Mouse (Mus musculus) adrenal gland, adult 8-10 months (tissue): ENCODE results near the gene Cap1. TPM values are rescaled to one million over a fixed set of nuclear protein-coding genes. Genes with fewer than 3 reads are reported as not detected.
A peak's percentile ranks its signal among the peaks of the same experiment; 100 is the strongest.
"Not testable (repeated sequence)": the region's sequence is repeated elsewhere in the genome, so short reads cannot be mapped to it uniquely, and the experiment has no call there.

Experiments
- DNase-seq: peaks from one replicate; pipeline ENCODE4 v3.0.0; 2022
- total RNA-seq, 4 experiments: library from RNA; stranded (reverse); gene quantifications; 2 replicates each; pipeline ENCODE4 v1.2.4; 2022

Gene Cap1
- total RNA-seq, 4 experiments from 2014 or later = 134 to 181 (median 168) TPM

GRCm38 (mm10) chr4:122837180-122837730 is 48.6 kb downstream of the Cap1 start:
- DNase-seq = no peak

- DNase-seq = no peak
Measured at GRCm38 (mm10) chr4:122836403-122836775, 49.5 kb downstream of the Cap1 start.

DNA sequence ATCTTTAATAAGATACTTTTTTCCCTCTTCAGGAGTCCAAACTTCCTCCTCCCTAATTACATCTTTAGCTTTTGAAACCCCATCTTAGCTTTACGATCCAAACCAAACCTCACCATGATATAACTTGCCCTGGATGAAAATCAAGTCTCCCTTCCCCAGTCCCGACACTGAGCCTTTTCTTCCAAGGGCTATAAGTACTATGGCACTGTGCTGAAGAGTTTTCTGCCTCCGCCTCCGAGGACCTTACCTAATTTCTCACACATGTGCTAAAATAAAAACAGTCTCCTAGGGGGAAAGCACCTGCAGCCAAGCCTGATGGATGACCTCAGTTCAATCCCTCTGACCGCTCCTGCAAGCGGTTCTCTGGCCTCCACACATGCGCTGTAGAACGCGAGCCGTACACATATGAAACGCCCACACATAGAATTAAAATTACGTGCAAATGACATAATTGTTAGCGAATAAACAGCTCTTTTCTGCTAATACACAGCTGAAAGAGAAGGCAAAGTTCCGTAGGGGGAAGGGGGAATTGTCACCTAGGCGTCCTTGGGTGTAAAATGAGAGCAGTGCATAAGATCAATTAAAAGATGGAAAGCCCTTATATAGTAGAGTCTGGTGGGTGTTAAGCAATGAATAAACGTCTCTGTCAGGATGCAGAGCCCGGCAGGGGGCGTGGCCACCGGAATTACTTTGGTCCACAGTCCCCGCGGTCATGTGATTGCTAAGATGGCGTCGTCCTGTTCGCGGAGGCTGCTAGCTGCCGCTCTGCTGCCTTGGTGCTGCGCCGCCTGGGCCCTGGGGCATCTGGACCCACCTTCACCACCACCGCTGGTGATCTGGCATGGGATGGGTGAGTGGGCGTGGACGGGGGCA is 50.1 kb downstream of the Cap1 start, which contains the start of gene Ppt1:
Gene Ppt1 (plus strand): TSS at position 713 of the 873 bp plus-strand sequence.
- DNase-seq = peak; percentile 75

- DNase-seq = no peak
Measured at GRCm38 (mm10) chr4:122831888-122832287, 54.0 kb downstream of the Cap1 start.

GRCm38 (mm10) chr4:122829339-122829738 is 56.5 kb downstream of the Cap1 start:
- no peak for DNase-seq

GRCm38 (mm10) chr4:122827651-122828050 is 58.2 kb downstream of the Cap1 start:
- DNase-seq = no peak

- not testable (repeated sequence) for DNase-seq
Measured at GRCm38 (mm10) chr4:122820941-122821340, 64.9 kb downstream of the Cap1 start.

DNA sequence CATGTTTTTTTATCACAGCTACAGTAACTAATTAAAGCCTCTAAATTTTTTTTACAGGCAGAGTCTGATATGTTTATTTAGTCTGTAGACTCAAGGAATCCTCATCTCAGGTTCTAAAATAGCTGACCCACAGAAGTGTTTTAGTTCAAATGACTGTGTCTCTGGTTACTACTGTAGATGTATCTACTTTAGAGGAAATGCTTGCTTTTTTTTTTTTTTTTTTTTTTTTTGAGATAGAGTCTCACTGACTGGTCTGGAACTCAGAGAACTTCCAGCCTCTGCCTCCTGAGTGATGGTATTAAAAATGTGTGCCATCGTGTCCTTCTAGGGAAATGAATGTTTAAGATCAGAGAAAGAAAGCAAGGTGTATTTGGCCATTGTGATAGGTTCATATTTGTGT is 69.7 kb downstream of the Cap1 start:
- no peak for DNase-seq

- DNase-seq = no peak
Measured at GRCm38 (mm10) chr4:122811824-122812223, 74.0 kb downstream of the Cap1 start.

DNA sequence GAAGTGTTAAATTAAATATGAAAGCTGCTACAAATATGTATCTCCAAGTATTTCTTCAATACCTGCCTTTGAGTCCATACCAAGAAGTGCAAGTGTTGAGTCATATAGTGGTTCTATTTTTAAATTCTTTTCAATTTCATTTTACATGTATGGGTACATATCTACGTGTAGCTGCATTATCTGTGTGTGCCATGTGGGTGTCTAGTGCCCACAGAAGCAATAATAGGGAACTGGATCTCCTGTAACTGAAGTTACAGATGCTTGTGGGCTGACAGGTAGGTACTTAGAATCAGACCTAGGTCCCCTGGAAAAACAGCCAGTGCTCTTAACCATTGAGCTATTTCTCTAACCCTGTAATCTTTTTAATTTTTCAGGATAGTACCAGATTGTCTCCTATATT is 74.7 kb downstream of the Cap1 start:
- DNase-seq = no peak

Other genes with a start within 250 kb of the Cap1 start
- not detected for gene 9530002B09Rik, start 196.8 kb downstream of the Cap1 start, total RNA-seq
- gene Ppt1, start 49.8 kb downstream of the Cap1 start, total RNA-seq = 100 to 1,000 TPM in 2 of 4 experiments, 10 to 100 TPM in 2; 71.3 to 138 (median 106) TPM
- gene Mfsd2a, start 75.1 kb upstream of the Cap1 start, total RNA-seq = 1 to 10 TPM in 2 of 4 experiments, under 1 TPM in 2; 0.83 to 8.4 (median 1.2) TPM
- 1 to 10 TPM in 2 of 4 experiments, under 1 TPM in 2; 0.68 to 2.1 (median 1.3) TPM for gene Mycl, start 109.6 kb upstream of the Cap1 start, total RNA-seq
- 10 to 100 TPM; 21.8 to 24.5 (median 22.9) TPM for gene Trit1, start 130.5 kb upstream of the Cap1 start, total RNA-seq
- gene Bmp8b, start 219.1 kb upstream of the Cap1 start, total RNA-seq = under 1 TPM; 0.12 to 0.70 (median 0.30) TPM
- gene Oxct2b, start 230.2 kb upstream of the Cap1 start, total RNA-seq = under 1 TPM in 1 of 4 experiments, not detected in 3; 0.18 TPM